Mouse (Mus musculus) hindbrain, embryonic 16.5 days (tissue): ENCODE results near the gene Grik3. TPM values are rescaled to one million over a fixed set of nuclear protein-coding genes. Genes with fewer than 3 reads are reported as not detected.

ENCODE experiments used
- ATAC-seq: fragments of 200-750 bp; cut with Nextera tagmentation; 2 replicates; pipeline ENCODE4 v1.8.0; 2017; ENCODE audit warnings: moderate TSS enrichment, moderate library complexity
- H3K27ac ChIP-seq: fragments of 300-500 bp; sonication (generic); 2 replicates; pipeline ENCODE4 v1.5.1; 2014; ENCODE audit warnings: low read depth, mild to moderate bottlenecking, control low read depth, low read length, moderate library complexity
- H3K27me3 ChIP-seq: fragments of 300-500 bp; sonication (generic); replicated peaks from 2 replicates; pipeline ENCODE4 v1.6.1; 2014; ENCODE audit warnings: low read length; ENCODE audit not compliant: control insufficient read depth, insufficient read depth
- H3K36me3 ChIP-seq: fragments of 300-500 bp; sonication (generic); 2 replicates; pipeline ENCODE4 v1.6.1; 2014; ENCODE audit warnings: mild to moderate bottlenecking, low read length, moderate library complexity, mixed read lengths; ENCODE audit not compliant: control insufficient read depth, insufficient read depth
- H3K4me1 ChIP-seq: fragments of 300-500 bp; sonication (generic); 2 replicates; pipeline ENCODE4 v1.6.1; 2014; ENCODE audit warnings: low read depth, low read length; ENCODE audit not compliant: control insufficient read depth, insufficient read depth
- H3K4me2 ChIP-seq: fragments of 300-500 bp; sonication (generic); 2 replicates; pipeline ENCODE4 v1.6.1; 2014; ENCODE audit warnings: mild to moderate bottlenecking, low read length, control low read depth, moderate library complexity
- H3K4me3 ChIP-seq: fragments of 300-500 bp; sonication (generic); 2 replicates; pipeline ENCODE4 v1.5.1; 2014; ENCODE audit warnings: mild to moderate bottlenecking, low read length, control low read depth, moderate library complexity
- H3K9ac ChIP-seq: fragments of 300-500 bp; sonication (generic); 2 replicates; pipeline ENCODE4 v1.6.1; 2014; ENCODE audit warnings: low read depth, mild to moderate bottlenecking, control low read depth, low read length, moderate library complexity
- H3K9me3 ChIP-seq: fragments of 300-500 bp; sonication (generic); 2 replicates; pipeline ENCODE4 v1.6.1; 2014; ENCODE audit warnings: mild to moderate bottlenecking, low read length, moderate library complexity; ENCODE audit not compliant: control insufficient read depth
- WGBS: fragments of 180-500 bp; shearing (Covaris S2); extraction: QIAGEN DNeasy Blood & Tissue Kit; methylation state at CpG from one replicate; pipeline ENCODE4 v1.1.7; 2014; 5-methylcytosine and 5-hydroxymethylcytosine counted together
- polyA plus RNA-seq: library from polyadenylated mRNA; unstranded; fragments of >200 nt; fragmentation: Nextera tagmentation; extraction: Ambion mirVana; gene quantifications from 2 replicates; pipeline ENCODE4 v1.2.1, GENCODE M21; 2015

The Grik3 gene
- polyA plus RNA-seq, 1 experiment from 2014 or later: 5.5 TPM

DNA sequence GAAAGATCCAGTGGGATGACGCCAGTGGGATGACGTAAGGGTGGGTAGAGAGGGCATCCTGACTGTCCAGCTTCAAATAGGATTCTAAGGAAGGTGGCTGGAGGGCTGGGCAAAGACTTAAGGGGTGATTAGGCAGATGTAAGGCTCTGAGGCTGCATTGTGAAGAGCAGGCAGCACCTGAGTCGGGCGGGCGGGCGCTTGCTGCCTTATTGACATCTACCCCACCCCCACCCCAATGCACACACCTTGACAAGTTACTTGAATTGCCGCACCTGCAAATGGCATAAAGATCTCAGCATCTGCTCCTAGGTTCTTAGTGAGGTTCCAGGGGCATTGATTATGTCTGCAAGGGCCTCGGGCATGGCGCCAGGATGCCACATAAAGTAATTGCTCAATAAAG lies 43.5 kb downstream of the Grik3 start:
- peaks cover 3% of the 10 kb centered on the region; the same call in 1 of the 2 replicates for H3K27me3 ChIP-seq
- no peak for ATAC-seq
- H3K4me3 ChIP-seq: no peak overlapping the region
- peak overlapping the region; percentile 51 for H3K27ac ChIP-seq
- 50% methylated on average over 9 of the region's 9 CpGs for WGBS
- peaks cover 2% of the 10 kb centered on the region; the same call in 1 of the 2 replicates for H3K9me3 ChIP-seq
- H3K4me2 ChIP-seq: no peak overlapping the region
- H3K9ac ChIP-seq: no peak overlapping the region; the same call in 1 of the 2 replicates
- no peaks in the 10 kb centered on the region for H3K36me3 ChIP-seq
- H3K4me1 ChIP-seq: peaks cover 20% of the 10 kb centered on the region

GRCm38 (mm10) chr4:125534449-125534848 lies 43.9 kb downstream of the Grik3 start:
- peak; percentile 40; the same call in 1 of the 2 replicates for ATAC-seq

DNA sequence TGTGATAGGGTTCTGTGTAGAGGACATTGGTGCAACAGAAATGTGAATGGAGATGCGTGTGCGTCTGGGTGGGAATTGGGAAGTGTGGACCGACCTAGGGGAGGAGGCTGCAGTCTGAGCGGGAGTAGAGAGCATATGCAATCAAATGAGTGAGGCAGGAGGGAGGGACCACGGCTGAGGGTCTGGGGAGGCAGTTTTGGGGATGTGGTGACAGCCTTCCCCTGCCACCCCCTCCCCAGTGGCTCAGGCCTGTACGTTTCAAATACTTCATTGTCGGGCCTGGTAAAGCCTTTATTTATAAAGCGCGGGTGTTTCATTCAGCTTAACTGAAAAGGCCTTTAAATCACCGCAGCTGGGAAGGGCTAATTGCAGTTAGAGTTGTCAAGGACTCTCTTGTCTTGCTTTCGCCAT lies 44.5 kb downstream of the Grik3 start:
- ATAC-seq: peak; percentile 53
- peaks cover 3% of the 10 kb centered on the region; the same call in 1 of the 2 replicates for H3K27me3 ChIP-seq
- no peak overlapping the region for H3K27ac ChIP-seq
- no peak overlapping the region for H3K9ac ChIP-seq
- no peaks in the 10 kb centered on the region for H3K9me3 ChIP-seq
- no peaks in the 10 kb centered on the region for H3K36me3 ChIP-seq
- H3K4me2 ChIP-seq: no peak overlapping the region
- 6% methylated on average over 11 of the region's 11 CpGs for whole genome bisulfite sequencing
- peaks cover 20% of the 10 kb centered on the region for H3K4me1 ChIP-seq
- no peak overlapping the region for H3K4me3 ChIP-seq

More at GRCm38 (mm10) chr4:125534449-125534848, 43.9 kb downstream of the Grik3 start:
- Histone ChIP-seq H3K27ac (peak overlapping the region; percentile 51), H3K4me1 (peaks cover 20% of the 10 kb centered on the region), H3K27me3 (peaks cover 3% of the 10 kb centered on the region; the same call in 1 of the 2 replicates), H3K4me2 (no peak overlapping the region), H3K9me3 (no peaks in the 10 kb centered on the region), H3K9ac (0 out of 2 replicates have a peak overlapping the region, but pooled peaks have one; percentile 35), H3K4me3 (no peak overlapping the region), H3K36me3 (no peaks in the 10 kb centered on the region)
- 7% methylated on average over 8 of the region's 8 CpGs for WGBS

- H3K4me2 ChIP-seq: no peak overlapping the region
- H3K4me3 ChIP-seq: no peak overlapping the region
- no peaks in the 10 kb centered on the region for H3K36me3 ChIP-seq
- no peak for ATAC-seq
- H3K9ac ChIP-seq: no peak overlapping the region
- no peak overlapping the region; the same call in 1 of the 2 replicates for H3K27ac ChIP-seq
- 19% methylated on average over 7 of the region's 7 CpGs for WGBS
- H3K27me3 ChIP-seq: peaks cover 3% of the 10 kb centered on the region; the same call in 1 of the 2 replicates
- H3K9me3 ChIP-seq: no peaks in the 10 kb centered on the region
- peaks cover 20% of the 10 kb centered on the region for H3K4me1 ChIP-seq
Observed at GRCm38 (mm10) chr4:125535465-125535864, 45.0 kb downstream of the Grik3 start.

- Histone ChIP-seq H3K4me2 (no peak overlapping the region), H3K4me3 (no peak overlapping the region), H3K27ac (no peak overlapping the region), H3K9me3 (no peaks in the 10 kb centered on the region), H3K36me3 (no peaks in the 10 kb centered on the region), H3K27me3 (peaks cover 3% of the 10 kb centered on the region; the same call in 1 of the 2 replicates), H3K4me1 (peaks cover 20% of the 10 kb centered on the region), H3K9ac (no peak overlapping the region)
- 37% methylated on average over 3 of the region's 4 CpGs for WGBS
- no peak for ATAC-seq
Observed at GRCm38 (mm10) chr4:125535977-125536376, 45.5 kb downstream of the Grik3 start.

DNA sequence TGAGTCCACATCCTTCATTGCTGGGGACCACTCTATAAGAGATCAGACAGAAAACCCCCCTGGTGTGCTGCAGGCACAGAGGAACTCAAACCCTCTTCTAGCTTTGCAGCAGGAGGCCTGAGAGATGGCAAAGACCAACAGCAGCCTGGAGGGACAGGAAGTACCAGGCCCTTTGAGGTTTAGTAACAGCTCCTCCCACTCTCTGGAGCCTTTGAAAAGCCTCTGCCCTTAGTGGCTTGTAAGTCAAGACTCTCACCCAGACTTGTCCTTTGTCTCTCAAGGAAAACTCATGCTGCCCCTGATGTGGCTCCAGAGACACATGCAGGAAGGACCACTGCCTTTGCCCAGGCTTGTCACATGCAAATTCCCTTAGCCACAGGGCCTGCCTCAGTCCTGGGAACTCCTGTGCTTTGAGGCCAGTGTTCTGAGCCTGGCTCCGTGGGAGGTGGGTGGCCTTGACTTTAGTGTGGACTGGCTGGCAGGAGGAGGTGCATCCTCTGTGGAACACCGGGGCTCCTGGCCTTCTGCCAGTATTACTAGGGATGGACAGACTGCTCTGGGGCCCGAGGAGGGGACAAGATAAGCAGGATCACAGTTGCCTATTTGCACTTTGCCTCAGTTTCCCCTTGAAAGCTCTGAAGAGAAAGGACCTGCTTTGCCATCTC lies 47.9 kb downstream of the Grik3 start:
- Histone ChIP-seq H3K27me3 (0 out of 2 replicates have a peak, but pooled peaks cover 3% of the 10 kb centered on the region), H3K36me3 (no peaks in the 10 kb centered on the region), H3K4me1 (peaks cover 20% of the 10 kb centered on the region), H3K4me2 (no peak overlapping the region), H3K9me3 (no peaks in the 10 kb centered on the region), H3K27ac (no peak overlapping the region), H3K4me3 (no peak overlapping the region), H3K9ac (no peak overlapping the region)
- WGBS: 17% methylated on average over 3 of the region's 3 CpGs
- ATAC-seq: no peak

DNA sequence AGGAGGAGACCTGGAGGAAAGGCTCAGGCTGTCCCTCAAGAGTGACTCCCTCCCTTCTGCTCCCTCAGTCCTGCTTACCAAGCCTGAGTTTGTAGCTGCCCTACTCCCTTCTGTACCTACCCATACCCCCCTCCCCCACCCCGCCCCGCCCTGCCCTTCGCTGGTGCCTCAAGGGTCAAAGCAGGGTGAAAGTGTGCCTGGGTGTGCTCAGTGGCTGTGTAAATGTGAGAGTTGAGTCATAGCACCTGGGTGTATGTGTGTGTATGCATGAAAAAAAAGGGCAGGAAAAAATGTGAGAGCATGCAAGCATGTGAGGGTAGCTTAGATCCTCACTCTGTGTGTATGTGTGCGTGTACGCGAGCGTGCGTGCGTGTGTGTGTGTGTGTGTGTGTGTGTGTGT lies 49.1 kb downstream of the Grik3 start:
- Histone ChIP-seq H3K27ac (no peak overlapping the region), H3K4me2 (no peak overlapping the region), H3K4me1 (peaks cover 13% of the 10 kb centered on the region), H3K27me3 (0 out of 2 replicates have a peak, but pooled peaks cover 3% of the 10 kb centered on the region), H3K9ac (no peak overlapping the region), H3K36me3 (no peaks in the 10 kb centered on the region), H3K9me3 (no peaks in the 10 kb centered on the region), H3K4me3 (no peak overlapping the region)
- no peak for ATAC-seq
- 90% methylated on average over 9 of the region's 9 CpGs for whole genome bisulfite sequencing

DNA sequence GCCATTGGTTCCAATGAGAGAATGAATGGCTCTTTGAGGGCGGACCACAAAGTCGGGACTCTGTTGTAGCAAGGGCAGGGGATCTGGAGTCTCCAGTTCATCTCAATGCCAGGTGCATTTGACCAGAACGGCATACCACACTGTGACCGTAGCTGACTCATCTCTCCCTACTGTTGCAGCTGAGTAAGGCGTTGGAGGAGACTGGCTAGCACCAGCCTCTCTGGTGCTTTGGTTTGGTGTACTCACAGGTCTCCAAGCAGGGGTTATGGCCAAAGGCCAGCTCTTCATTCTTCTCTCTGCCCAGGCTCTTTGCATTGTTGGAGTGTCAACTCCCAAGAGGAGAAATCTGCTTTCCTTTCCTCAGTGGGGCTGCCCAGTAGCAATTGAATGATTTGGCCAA lies 52.7 kb downstream of the Grik3 start:
- Histone ChIP-seq H3K9ac (no peak overlapping the region), H3K27ac (no peak overlapping the region), H3K4me2 (no peak overlapping the region), H3K36me3 (no peaks in the 10 kb centered on the region), H3K4me3 (no peak overlapping the region), H3K27me3 (no peaks in the 10 kb centered on the region; the same call in 1 of the 2 replicates), H3K4me1 (peaks cover 15% of the 10 kb centered on the region; the same call in 1 of the 2 replicates), H3K9me3 (no peaks in the 10 kb centered on the region)
- 89% methylated on average over 5 of the region's 5 CpGs for WGBS
- ATAC-seq: no peak

DNA sequence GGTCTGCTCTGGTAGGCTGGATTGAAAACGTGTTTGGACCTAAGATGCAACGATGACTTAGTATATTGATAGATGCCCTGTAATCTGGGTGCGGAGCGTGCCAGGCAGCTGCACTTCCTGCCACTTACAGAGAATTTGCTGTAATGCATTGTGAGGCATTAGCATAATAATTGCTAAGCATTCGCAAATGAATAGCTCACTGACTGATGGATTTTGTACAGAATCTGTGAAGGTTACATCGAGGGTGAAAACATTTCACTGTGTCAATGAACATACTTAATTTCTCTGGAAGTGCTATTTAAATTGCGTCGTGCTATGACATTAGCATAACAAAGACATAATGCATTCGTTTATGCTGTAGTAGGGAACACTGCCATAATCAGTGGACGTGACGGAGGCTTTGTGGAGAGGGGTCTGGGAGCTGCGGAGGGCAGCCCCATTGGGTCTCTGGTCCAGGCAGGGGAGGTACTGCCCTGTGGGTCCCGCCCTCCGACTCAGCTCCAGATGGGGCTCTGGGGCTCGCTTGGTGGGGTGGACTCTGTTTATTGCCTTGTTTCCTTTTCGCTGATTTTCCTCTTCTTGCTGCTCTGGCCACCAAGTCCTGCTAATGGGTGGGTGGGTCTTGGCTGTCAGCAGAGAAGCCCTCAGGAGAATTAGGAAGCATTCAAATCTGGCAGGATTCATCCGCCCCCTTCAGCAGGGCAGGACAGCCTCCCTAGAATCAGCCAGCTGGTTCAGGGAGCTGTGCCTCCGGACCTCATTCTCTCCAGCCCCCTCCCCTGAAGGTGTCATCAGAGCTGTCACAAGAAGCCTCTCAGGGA lies 54.7 kb downstream of the Grik3 start:
- H3K27me3 ChIP-seq: no peaks in the 10 kb centered on the region; the same call in 1 of the 2 replicates
- H3K4me2 ChIP-seq: peak overlapping the region; percentile 23
- peaks cover 19% of the 10 kb centered on the region; the same call in 1 of the 2 replicates for H3K4me1 ChIP-seq
- no peak overlapping the region for H3K4me3 ChIP-seq
- H3K36me3 ChIP-seq: no peaks in the 10 kb centered on the region
- peak; percentile 79 for ATAC-seq
- H3K9ac ChIP-seq: no peak overlapping the region
- 0 out of 2 replicates have a peak overlapping the region, but pooled peaks have one; percentile 18 for H3K27ac ChIP-seq
- H3K9me3 ChIP-seq: no peaks in the 10 kb centered on the region
- 10% methylated on average over 18 of the region's 18 CpGs for WGBS
